Mouse (Mus musculus): ENCODE results near the gene Dnajc4. TPM values are rescaled to one million over a fixed set of nuclear protein-coding genes. Genes with fewer than 3 reads are reported as not detected.
A peak's percentile ranks its signal among the peaks of the same experiment; 100 is the strongest.

The Dnajc4 gene
- total RNA-seq, 2 experiments from 2014 or later = 2.1 to 4.4 TPM

GRCm38 (mm10) chr19:6950613-6951153 lies 41.7 kb downstream of the Dnajc4 start:
- ATAC-seq (replicated peaks; ENCODE audit: low FRiP score, poor library complexity, severe bottlenecking) = no peak

GRCm38 (mm10) chr19:6949951-6950350 lies 42.4 kb downstream of the Dnajc4 start:
- ATAC-seq (replicated peaks; ENCODE audit: low FRiP score, poor library complexity, severe bottlenecking) = no peak

- no peak for ATAC-seq (replicated peaks; ENCODE audit: low FRiP score, poor library complexity, severe bottlenecking)
Observed at GRCm38 (mm10) chr19:6949532-6949931, 42.8 kb downstream of the Dnajc4 start.

- ATAC-seq (replicated peaks; ENCODE audit: low FRiP score, poor library complexity, severe bottlenecking) = no peak
Observed at GRCm38 (mm10) chr19:6948186-6948585, 44.2 kb downstream of the Dnajc4 start.

- no peak for ATAC-seq (replicated peaks; ENCODE audit: low FRiP score, poor library complexity, severe bottlenecking)
Observed at GRCm38 (mm10) chr19:6947742-6948141, 44.6 kb downstream of the Dnajc4 start.

- no peak for ATAC-seq (replicated peaks; ENCODE audit: low FRiP score, poor library complexity, severe bottlenecking)
Observed at GRCm38 (mm10) chr19:6943709-6944108, 48.7 kb downstream of the Dnajc4 start.

- ATAC-seq (replicated peaks; ENCODE audit: low FRiP score, poor library complexity, severe bottlenecking) = peak; percentile 4
Observed at GRCm38 (mm10) chr19:6942764-6943163, 49.6 kb downstream of the Dnajc4 start.

- ATAC-seq (replicated peaks; ENCODE audit: low FRiP score, poor library complexity, severe bottlenecking) = peak; percentile 83
Observed at GRCm38 (mm10) chr19:6942249-6942691, 50.1 kb downstream of the Dnajc4 start, which contains the start of gene Gpr137. Gpr137 (minus strand) TSS chr19:6942480.

GRCm38 (mm10) chr19:6941372-6942248 lies 50.8 kb downstream of the Dnajc4 start, which contains the start of gene Bad:
Bad (plus strand) TSS chr19:6941861.
- ATAC-seq (replicated peaks; ENCODE audit: low FRiP score, poor library complexity, severe bottlenecking) = peak; percentile 73

GRCm38 (mm10) chr19:6940396-6941351 lies 51.7 kb downstream of the Dnajc4 start:
- no peak for ATAC-seq (replicated peaks; ENCODE audit: low FRiP score, poor library complexity, severe bottlenecking)

GRCm38 (mm10) chr19:6939106-6940002 lies 53.0 kb downstream of the Dnajc4 start:
- no peak for ATAC-seq (replicated peaks; ENCODE audit: low FRiP score, poor library complexity, severe bottlenecking)

Other genes with a start within 250 kb of the Dnajc4 start
- gene Rps6ka4, start 151.9 kb downstream of the Dnajc4 start, total RNA-seq (2015; ENCODE audit: low replicate concordance) = 3.6 TPM in 1 of 2 replicates, not detected in the other
- 1.1 and 2.6 TPM in 2 replicates for gene Rps6ka4, start 151.9 kb downstream of the Dnajc4 start, total RNA-seq (2017; ENCODE audit: low replicate concordance)
- 3.8 and 4.6 TPM in 2 replicates for gene Ccdc88b, start 134.4 kb downstream of the Dnajc4 start, total RNA-seq (2015; ENCODE audit: low replicate concordance)
- gene Ccdc88b, start 134.4 kb downstream of the Dnajc4 start, total RNA-seq (2017; ENCODE audit: low replicate concordance) = 10.9 and 11.8 TPM in 2 replicates
- 46.7 and 49.5 TPM in 2 replicates for gene Trmt112, start 82.9 kb downstream of the Dnajc4 start, total RNA-seq (2015; ENCODE audit: low replicate concordance)
- gene Trmt112, start 82.9 kb downstream of the Dnajc4 start, total RNA-seq (2017; ENCODE audit: low replicate concordance) = 22.7 and 49.4 TPM in 2 replicates
- gene Prdx5, start 82.5 kb downstream of the Dnajc4 start, total RNA-seq (2015; ENCODE audit: low replicate concordance) = 192 and 238 TPM in 2 replicates
- 232 and 266 TPM in 2 replicates for gene Prdx5, start 82.5 kb downstream of the Dnajc4 start, total RNA-seq (2017; ENCODE audit: low replicate concordance)
- 3.1 and 5.2 TPM in 2 replicates for gene Esrra, start 70.8 kb downstream of the Dnajc4 start, total RNA-seq (2015; ENCODE audit: low replicate concordance)
- gene Esrra, start 70.8 kb downstream of the Dnajc4 start, total RNA-seq (2017; ENCODE audit: low replicate concordance) = 2.4 and 4.2 TPM in 2 replicates
- gene Catsperz, start 67.2 kb downstream of the Dnajc4 start, total RNA-seq (2015; ENCODE audit: low replicate concordance) = not detected in 2 replicates
- gene Catsperz, start 67.2 kb downstream of the Dnajc4 start, total RNA-seq (2017; ENCODE audit: low replicate concordance) = not detected in 2 replicates
- gene Kcnk4, start 58.1 kb downstream of the Dnajc4 start, total RNA-seq (2015; ENCODE audit: low replicate concordance) = not detected in 2 replicates
- not detected in 2 replicates for gene Kcnk4, start 58.1 kb downstream of the Dnajc4 start, total RNA-seq (2017; ENCODE audit: low replicate concordance)
- gene Bad, start 50.7 kb downstream of the Dnajc4 start, total RNA-seq (2015; ENCODE audit: low replicate concordance) = 2.1 and 4.8 TPM in 2 replicates
- 5.0 and 9.5 TPM in 2 replicates for gene Bad, start 50.7 kb downstream of the Dnajc4 start, total RNA-seq (2017; ENCODE audit: low replicate concordance)
- gene Gpr137, start 50.1 kb downstream of the Dnajc4 start, total RNA-seq (2015; ENCODE audit: low replicate concordance) = 3.3 and 5.8 TPM in 2 replicates
- gene Gpr137, start 50.1 kb downstream of the Dnajc4 start, total RNA-seq (2017; ENCODE audit: low replicate concordance) = 4.2 and 7.2 TPM in 2 replicates
- 30.9 and 57.8 TPM in 2 replicates for gene Ppp1r14b, start 17.6 kb downstream of the Dnajc4 start, total RNA-seq (2015; ENCODE audit: low replicate concordance)
- gene Ppp1r14b, start 17.6 kb downstream of the Dnajc4 start, total RNA-seq (2017; ENCODE audit: low replicate concordance) = 17.8 and 41.6 TPM in 2 replicates
- 0.19 and 0.42 TPM in 2 replicates for gene Plcb3, start 16.1 kb downstream of the Dnajc4 start, total RNA-seq (2015; ENCODE audit: low replicate concordance)
- gene Plcb3, start 16.1 kb downstream of the Dnajc4 start, total RNA-seq (2017; ENCODE audit: low replicate concordance) = 2.5 and 6.8 TPM in 2 replicates
- gene Fkbp2, start 12.1 kb downstream of the Dnajc4 start, total RNA-seq (2015; ENCODE audit: low replicate concordance) = 34.0 and 34.9 TPM in 2 replicates
- gene Fkbp2, start 12.1 kb downstream of the Dnajc4 start, total RNA-seq (2017; ENCODE audit: low replicate concordance) = 31.0 and 34.8 TPM in 2 replicates
- 11.7 TPM in 2 replicates for gene Vegfb, start 4.9 kb downstream of the Dnajc4 start, total RNA-seq (2015; ENCODE audit: low replicate concordance)
- gene Vegfb, start 4.9 kb downstream of the Dnajc4 start, total RNA-seq (2017; ENCODE audit: low replicate concordance) = 0.98 and 1.1 TPM in 2 replicates
- gene Nudt22, start 3.5 kb upstream of the Dnajc4 start, total RNA-seq (2015; ENCODE audit: low replicate concordance) = 5.4 TPM in 1 of 2 replicates, not detected in the other
- 0.60 and 4.9 TPM in 2 replicates for gene Nudt22, start 3.5 kb upstream of the Dnajc4 start, total RNA-seq (2017; ENCODE audit: low replicate concordance)
- gene Trpt1, start 3.6 kb upstream of the Dnajc4 start, total RNA-seq (2015; ENCODE audit: low replicate concordance) = not detected in 2 replicates
- not detected in 2 replicates for gene Trpt1, start 3.6 kb upstream of the Dnajc4 start, total RNA-seq (2017; ENCODE audit: low replicate concordance)
- gene Fermt3, start 26.9 kb upstream of the Dnajc4 start, total RNA-seq (2015; ENCODE audit: low replicate concordance) = 20.8 and 28.6 TPM in 2 replicates
- 49.0 and 56.3 TPM in 2 replicates for gene Fermt3, start 26.9 kb upstream of the Dnajc4 start, total RNA-seq (2017; ENCODE audit: low replicate concordance)
- 39.1 and 40.2 TPM in 2 replicates for gene Stip1, start 47.4 kb upstream of the Dnajc4 start, total RNA-seq (2015; ENCODE audit: low replicate concordance)
- gene Stip1, start 47.4 kb upstream of the Dnajc4 start, total RNA-seq (2017; ENCODE audit: low replicate concordance) = 33.4 and 44.3 TPM in 2 replicates
- gene Macrod1, start 64.2 kb upstream of the Dnajc4 start, total RNA-seq (2015; ENCODE audit: low replicate concordance) = 0.77 and 4.2 TPM in 2 replicates
- gene Macrod1, start 64.2 kb upstream of the Dnajc4 start, total RNA-seq (2017; ENCODE audit: low replicate concordance) = 0.94 TPM in 1 of 2 replicates, not detected in the other
- not detected in 2 replicates for gene Flrt1, start 113.2 kb upstream of the Dnajc4 start, total RNA-seq (2015; ENCODE audit: low replicate concordance)
- gene Flrt1, start 113.2 kb upstream of the Dnajc4 start, total RNA-seq (2017; ENCODE audit: low replicate concordance) = not detected in 2 replicates
- 17.3 TPM in 2 replicates for gene Otub1, start 213.7 kb upstream of the Dnajc4 start, total RNA-seq (2015; ENCODE audit: low replicate concordance)
- 15.5 and 23.1 TPM in 2 replicates for gene Otub1, start 213.7 kb upstream of the Dnajc4 start, total RNA-seq (2017; ENCODE audit: low replicate concordance)
- 177 and 188 TPM in 2 replicates for gene Cox8a, start 225.0 kb upstream of the Dnajc4 start, total RNA-seq (2015; ENCODE audit: low replicate concordance)
- gene Cox8a, start 225.0 kb upstream of the Dnajc4 start, total RNA-seq (2017; ENCODE audit: low replicate concordance) = 51.3 and 166 TPM in 2 replicates
- gene Naa40, start 248.6 kb upstream of the Dnajc4 start, total RNA-seq (2015; ENCODE audit: low replicate concordance) = 12.5 and 20.1 TPM in 2 replicates
- 14.5 and 15.1 TPM in 2 replicates for gene Naa40, start 248.6 kb upstream of the Dnajc4 start, total RNA-seq (2017; ENCODE audit: low replicate concordance)

Data from erythroblast, adult 5-6 weeks (primary cell).